8 mouse cellular contexts compared by ENCODE assay signal in the genomic region with DNA sequence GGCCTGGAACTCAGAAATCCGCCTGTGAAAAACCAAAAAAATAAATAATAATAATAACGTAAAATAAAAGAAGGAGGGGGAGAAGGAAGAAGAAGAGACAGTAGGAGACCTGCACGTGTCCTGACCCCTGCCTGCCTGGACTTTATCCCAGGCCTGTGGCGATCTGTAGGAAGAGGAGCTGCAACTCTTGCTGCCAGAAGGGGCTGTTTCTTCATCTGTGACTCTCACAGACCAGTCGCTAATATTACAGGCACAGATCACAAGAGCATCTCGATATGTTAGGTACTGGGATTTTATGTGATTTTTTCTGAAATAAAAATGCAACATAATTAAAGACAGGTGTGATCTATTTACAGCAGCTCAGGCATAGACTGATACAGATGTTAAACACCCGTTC. TPM values are rescaled to one million over a fixed set of nuclear protein-coding genes. Genes with fewer than 3 reads are reported as not detected.
DNase-seq lines count a peak whose midpoint lies in the region; ATAC-seq and TF ChIP-seq lines count a peak whose summit lies in the region.

No protein-coding gene starts in this region.

- 19% methylated on average over 7 of the region's 7 CpGs for WGBS in forebrain, embryonic 10.5 days
- 6% methylated on average over 7 of the region's 7 CpGs for WGBS in limb, embryonic 14.5 days
- 4% methylated on average over 7 of the region's 7 CpGs for WGBS in stomach, embryonic 14.5 days

- peak overlapping the region; percentile 97 for H3K27ac ChIP-seq in forebrain, embryonic 10.5 days
- H3K27ac ChIP-seq in limb, embryonic 14.5 days (replicated peaks; ENCODE audit: low read depth, low read length), result no peak overlapping the region
- no peak overlapping the region; the same call in 1 of the 2 replicates for H3K27ac ChIP-seq in stomach, embryonic 14.5 days (ENCODE audit: low read length)

- no peaks in the 10 kb centered on the region for H3K27me3 ChIP-seq in erythroblast, embryonic 14.5 days (ENCODE audit: control insufficient read depth)
- H3K27me3 ChIP-seq in E14TG2a.4 (ENCODE audit: insufficient read depth, low read length), result peaks cover 17% of the 10 kb centered on the region
- H3K27me3 ChIP-seq in forebrain, embryonic 10.5 days (ENCODE audit: poor library complexity, severe bottlenecking), result 0 out of 2 replicates have a peak, but pooled peaks cover 4% of the 10 kb centered on the region
- no peaks in the 10 kb centered on the region for H3K27me3 ChIP-seq in limb, embryonic 14.5 days (ENCODE audit: control insufficient read depth, insufficient read depth, low read length)
- no peaks in the 10 kb centered on the region for H3K27me3 ChIP-seq in stomach, embryonic 14.5 days (ENCODE audit: control insufficient read depth, insufficient read depth, low read length)

- ATAC-seq in erythroblast, adult 5-6 weeks (replicated peaks; ENCODE audit: low FRiP score, poor library complexity, severe bottlenecking), result no peak
- no peak for ATAC-seq in limb, embryonic 14.5 days (ENCODE audit: low FRiP score, low read depth)
- no peak for ATAC-seq in stomach, embryonic 14.5 days (ENCODE audit: insufficient number of reproducible peaks, insufficient read depth, low FRiP score, low read depth)
- no peak for ATAC-seq in cerebellum, adult (ENCODE audit: insufficient number of reproducible peaks, low FRiP score, low TSS enrichment)

- H3K9me3 ChIP-seq in erythroblast, embryonic 14.5 days (ENCODE audit: control insufficient read depth, low read length), result no peaks in the 10 kb centered on the region
- no peaks in the 10 kb centered on the region for H3K9me3 ChIP-seq in E14TG2a.4 (ENCODE audit: low read length)
- H3K9me3 ChIP-seq in forebrain, embryonic 10.5 days, result no peaks in the 10 kb centered on the region
- H3K9me3 ChIP-seq in limb, embryonic 14.5 days (ENCODE audit: control insufficient read depth, low read length), result 0 out of 2 replicates have a peak, but pooled peaks cover 4% of the 10 kb centered on the region
- H3K9me3 ChIP-seq in stomach, embryonic 14.5 days (ENCODE audit: control insufficient read depth, low read depth, low read length), result no peaks in the 10 kb centered on the region

- H3K4me1 ChIP-seq in erythroblast, embryonic 14.5 days (ENCODE audit: control insufficient read depth), result peaks cover 22% of the 10 kb centered on the region
- peaks cover 13% of the 10 kb centered on the region; the same call in 1 of the 2 replicates for H3K4me1 ChIP-seq in E14TG2a.4 (replicated peaks; ENCODE audit: low read depth, low read length)
- peaks cover 21% of the 10 kb centered on the region for H3K4me1 ChIP-seq in forebrain, embryonic 10.5 days
- H3K4me1 ChIP-seq in limb, embryonic 14.5 days (ENCODE audit: control insufficient read depth, insufficient read depth, low read length), result peaks cover 12% of the 10 kb centered on the region; the same call in 1 of the 2 replicates
- peaks cover 4% of the 10 kb centered on the region; the same call in 1 of the 2 replicates for H3K4me1 ChIP-seq in stomach, embryonic 14.5 days (ENCODE audit: control insufficient read depth, insufficient read depth, low read length)

- H3K4me2 ChIP-seq in limb, embryonic 14.5 days (replicated peaks; ENCODE audit: low read depth, low read length, severe bottlenecking), result peak overlapping the region; percentile 92
- H3K4me2 ChIP-seq in stomach, embryonic 14.5 days (replicated peaks; ENCODE audit: low read depth, low read length), result peak overlapping the region; percentile 82

- H3K9ac ChIP-seq in limb, embryonic 14.5 days (ENCODE audit: low read depth, low read length, severe bottlenecking), result peak overlapping the region; percentile 85
- peak overlapping the region; percentile 79; the same call in 1 of the 2 replicates for H3K9ac ChIP-seq in stomach, embryonic 14.5 days (replicated peaks; ENCODE audit: low read depth, low read length)

- DNase-seq in forebrain, embryonic 10.5 days (ENCODE audit: extremely low spot score, low spot score), result no peak
- DNase-seq in limb, embryonic 14.5 days (ENCODE audit: low spot score), result no peak
- DNase-seq in left cerebral cortex, adult 18-20 months (ENCODE audit: low spot score in 2 of 2), result no peak

- TF ChIP-seq POLR2A in limb, embryonic 14.5 days (IDR thresholded peaks at IDR 0.05; ENCODE audit: borderline replicate concordance, extremely low read depth, insufficient read depth, insufficient read length), result no peak

- H3K4me3 ChIP-seq in erythroblast, embryonic 14.5 days (replicated peaks), result peak overlapping the region; percentile 79
- H3K4me3 ChIP-seq in E14TG2a.4 (replicated peaks; ENCODE audit: low read length), result peak overlapping the region; percentile 88
- peak overlapping the region; percentile 85 for H3K4me3 ChIP-seq in forebrain, embryonic 10.5 days
- peak overlapping the region; percentile 79 for H3K4me3 ChIP-seq in limb, embryonic 14.5 days (replicated peaks; ENCODE audit: low read length)
- peak overlapping the region; percentile 84 for H3K4me3 ChIP-seq in stomach, embryonic 14.5 days (ENCODE audit: low read depth, low read length)

- no peaks in the 10 kb centered on the region for H3K36me3 ChIP-seq in erythroblast, embryonic 14.5 days (ENCODE audit: control insufficient read depth)
- H3K36me3 ChIP-seq in E14TG2a.4 (ENCODE audit: insufficient read depth, low read length), result no peaks in the 10 kb centered on the region
- H3K36me3 ChIP-seq in forebrain, embryonic 10.5 days (replicated peaks), result no peaks in the 10 kb centered on the region
- no peaks in the 10 kb centered on the region for H3K36me3 ChIP-seq in limb, embryonic 14.5 days (ENCODE audit: control insufficient read depth, insufficient read depth, low read length)
- H3K36me3 ChIP-seq in stomach, embryonic 14.5 days (ENCODE audit: control insufficient read depth, insufficient read depth, low read length), result no peaks in the 10 kb centered on the region

- TF ChIP-seq CTCF in E14TG2a.4 (conservative IDR thresholded peaks at IDR 0.05; ENCODE audit: low read length), result no peak

RNA-seq across cellular contexts. Expression of gene Rap1gds1, which starts 1.1 kb away (rescaled TPM):
- polyA plus RNA-seq in erythroblast, embryonic 14.5 days (2012), result 0.17 and 0.18 TPM in 2 replicates
- 21.7 and 25.9 TPM in 2 replicates for total RNA-seq in erythroblast, adult 5-6 weeks (2015; ENCODE audit: low replicate concordance)
- total RNA-seq in erythroblast, adult 5-6 weeks (2017; ENCODE audit: low replicate concordance), result 6.0 and 6.8 TPM in 2 replicates
- 55.0 and 56.0 TPM in 2 replicates for polyA plus RNA-seq in forebrain, embryonic 10.5 days (2016; fragmentation: Nextera tagmentation; extraction: Ambion mirVana)
- 31.7 and 32.2 TPM in 2 replicates for polyA plus RNA-seq in limb, embryonic 14.5 days (2012; rRNA removed)
- polyA plus RNA-seq in limb, embryonic 14.5 days (2014; fragmentation: Nextera tagmentation; extraction: Ambion mirVana), result 48.7 and 50.9 TPM in 2 replicates
- polyA plus RNA-seq in stomach, embryonic 14.5 days (2014; fragmentation: Nextera tagmentation; extraction: Ambion mirVana), result 51.6 and 52.4 TPM in 2 replicates
- total RNA-seq in left cerebral cortex, adult 18-20 months (2021), result 100 to 1,000 TPM; 257 to 260 TPM

Comparison
In these comparisons a context has a peak if more than half of its experiments do, and no peak if none do; other contexts are left out.
1. RNA of gene Rap1gds1, which starts 1.1 kb away (polyA plus RNA-seq): 55.0 to 56.0 TPM in forebrain, embryonic 10.5 days, 51.6 to 52.4 TPM in stomach, embryonic 14.5 days and 31.7 to 50.9 TPM in limb, embryonic 14.5 days; 0.17 to 0.18 TPM in erythroblast, embryonic 14.5 days; every median in the first group is over 10 times any median in the second.
2. Peak in every context shown above with its lines, with median percentiles within 50 percentile points of each other: H3K4me3 ChIP-seq.